9 mouse cellular contexts compared by ENCODE assay signal in genomic region chr13:31803166-31804093, GRCm38 (mm10). TPM values are rescaled to one million over a fixed set of nuclear protein-coding genes. Genes with fewer than 3 reads are reported as not detected.
DNase-seq lines count a peak whose midpoint lies in the region; ATAC-seq and TF ChIP-seq lines count a peak whose summit lies in the region.
"Had no signal": no experiment of that assay in that cellular context is flagged by ENCODE, and none has a peak within 500 bp of the region (broad histone marks: within the 10 kb centered on the region; RNA-seq: fewer than 3 reads in every experiment).

No protein-coding gene starts in this region.

- no peak for TF ChIP-seq CTCF in forebrain, postnatal 0 days (IDR thresholded peaks at IDR 0.05; ENCODE audit: low read depth)
- TF ChIP-seq CTCF in left cerebral cortex, adult 2 months (IDR thresholded peaks at IDR 0.05): no peak

- H3K27ac ChIP-seq in forebrain, postnatal 0 days (ENCODE audit: low read depth, low read length): no peak overlapping the region
- no peak overlapping the region for H3K27ac ChIP-seq in forebrain, embryonic 13.5 days
- H3K27ac ChIP-seq in left cerebral cortex, adult 2 months: peak overlapping the region; percentile 47
- no peak overlapping the region for H3K27ac ChIP-seq in hindbrain, embryonic 10.5 days
- no peak overlapping the region for H3K27ac ChIP-seq in neural tube, embryonic 12.5 days

- H3K4me2 ChIP-seq in forebrain, postnatal 0 days (ENCODE audit: low read depth): no peak overlapping the region
- H3K4me2 ChIP-seq in forebrain, embryonic 13.5 days: no peak overlapping the region
- peak overlapping the region; percentile 34 for H3K4me2 ChIP-seq in neural tube, embryonic 12.5 days (replicated peaks)

- no peak for ATAC-seq in forebrain, postnatal 0 days
- no peak for ATAC-seq in forebrain, embryonic 13.5 days
- no peak for ATAC-seq in neural tube, embryonic 12.5 days (ENCODE audit: low FRiP score, low read depth)

- DNase-seq in forebrain, postnatal 0 days: peak; percentile 46
- DNase-seq in left cerebral cortex, adult 2 months (ENCODE audit: extremely low spot score in 1 of 2, low spot score in 2 of 2): no peak
- no peak for DNase-seq in left cerebral cortex, postnatal 25 days (ENCODE audit: low spot score in 2 of 2)
- DNase-seq in hindbrain, embryonic 10.5 days (ENCODE audit: low spot score): peak; percentile 55
- no peak for DNase-seq in testis, postnatal 10 days (ENCODE audit: low spot score)
- DNase-seq in gastrocnemius, postnatal 4 days (ENCODE audit: low spot score in 2 of 2): no peak

- H3K9me3 ChIP-seq in forebrain, postnatal 0 days (ENCODE audit: low read length): no peaks in the 10 kb centered on the region
- H3K9me3 ChIP-seq in forebrain, embryonic 13.5 days (replicated peaks): no peaks in the 10 kb centered on the region
- no peaks in the 10 kb centered on the region for H3K9me3 ChIP-seq in hindbrain, embryonic 10.5 days
- H3K9me3 ChIP-seq in neural tube, embryonic 12.5 days: no peaks in the 10 kb centered on the region

- no peaks in the 10 kb centered on the region for H3K36me3 ChIP-seq in forebrain, postnatal 0 days (ENCODE audit: insufficient read depth)
- no peaks in the 10 kb centered on the region for H3K36me3 ChIP-seq in forebrain, embryonic 13.5 days (ENCODE audit: poor library complexity, severe bottlenecking)
- 0 out of 2 replicates have a peak, but pooled peaks cover 7% of the 10 kb centered on the region for H3K36me3 ChIP-seq in hindbrain, embryonic 10.5 days
- H3K36me3 ChIP-seq in neural tube, embryonic 12.5 days: no peaks in the 10 kb centered on the region

- peaks cover 2% of the 10 kb centered on the region; the same call in 1 of the 2 replicates for H3K4me1 ChIP-seq in forebrain, postnatal 0 days (ENCODE audit: insufficient read depth)
- peaks cover 44% of the 10 kb centered on the region for H3K4me1 ChIP-seq in forebrain, embryonic 13.5 days
- peaks cover 64% of the 10 kb centered on the region for H3K4me1 ChIP-seq in hindbrain, embryonic 10.5 days (replicated peaks)
- H3K4me1 ChIP-seq in neural tube, embryonic 12.5 days: peaks cover 39% of the 10 kb centered on the region

- H3K4me3 ChIP-seq in forebrain, postnatal 0 days (ENCODE audit: low read depth, low read length): no peak overlapping the region
- no peak overlapping the region for H3K4me3 ChIP-seq in forebrain, embryonic 13.5 days
- H3K4me3 ChIP-seq in left cerebral cortex, adult 2 months: no peak overlapping the region
- H3K4me3 ChIP-seq in hindbrain, embryonic 10.5 days: peak overlapping the region; percentile 21; the same call in 1 of the 2 replicates
- no peak overlapping the region for H3K4me3 ChIP-seq in neural tube, embryonic 12.5 days

- 1% methylated on average over 31 of the region's 31 CpGs for WGBS in forebrain, postnatal 0 days
- under 1% methylated on average over 31 of the region's 31 CpGs for WGBS in forebrain, embryonic 13.5 days
- under 1% methylated on average over 31 of the region's 31 CpGs for WGBS in hindbrain, embryonic 10.5 days
- under 1% methylated on average over 31 of the region's 31 CpGs for WGBS in neural tube, embryonic 12.5 days

- peaks cover 82% of the 10 kb centered on the region for H3K27me3 ChIP-seq in forebrain, postnatal 0 days (ENCODE audit: insufficient read depth, low read length)
- peaks cover 99% of the 10 kb centered on the region for H3K27me3 ChIP-seq in forebrain, embryonic 13.5 days
- peaks cover 100% of the 10 kb centered on the region for H3K27me3 ChIP-seq in hindbrain, embryonic 10.5 days (ENCODE audit: insufficient read depth, poor library complexity, severe bottlenecking)
- peaks cover 97% of the 10 kb centered on the region for H3K27me3 ChIP-seq in neural tube, embryonic 12.5 days (replicated peaks)

- intact Hi-C loops in left cerebral cortex, adult 2 months (cut with DNase I): loop anchor here (5.0 kb wide), 1 partner anchor 176 kb away; the partner anchor contains the start of gene Foxf2
- intact Hi-C loops in left cerebral cortex, postnatal 25 days (cut with DNase I): no loop called here

- H3K9ac ChIP-seq in forebrain, postnatal 0 days: no peak overlapping the region
- no peak overlapping the region for H3K9ac ChIP-seq in forebrain, embryonic 13.5 days
- no peak overlapping the region for H3K9ac ChIP-seq in neural tube, embryonic 12.5 days

RNA-seq across cellular contexts. Expression of gene Foxc1, which starts 3.0 kb away (rescaled TPM):
- 9.4 and 15.6 TPM in 2 replicates for total RNA-seq in forebrain, postnatal 0 days (2014; rRNA removed)
- polyA plus RNA-seq in forebrain, postnatal 0 days (2015; fragmentation: Nextera tagmentation; extraction: Ambion mirVana): 1.9 and 2.3 TPM in 2 replicates
- 0.65 and 1.1 TPM in 2 replicates for polyA plus RNA-seq in forebrain, embryonic 13.5 days (2015; fragmentation: Nextera tagmentation; extraction: Ambion mirVana)
- 1 to 10 TPM; 4.8 to 6.1 TPM for total RNA-seq in left cerebral cortex, adult 2 months (2021)
- total RNA-seq in left cerebral cortex, postnatal 25 days (2021): 1 to 10 TPM; 5.5 to 6.6 TPM
- polyA plus RNA-seq in hindbrain, embryonic 10.5 days (2016; fragmentation: Nextera tagmentation; extraction: Ambion mirVana): 2.9 and 3.7 TPM in 2 replicates
- polyA plus RNA-seq in neural tube, embryonic 12.5 days (2016; fragmentation: Nextera tagmentation; extraction: Ambion mirVana): 6.9 and 7.7 TPM in 2 replicates
- total RNA-seq in gastrocnemius, postnatal 4 days (2021): 1 to 10 TPM; 2.2 to 2.3 TPM
- total RNA-seq: hematopoietic stem cell, adult 5-6 weeks had no signal

Comparison
In these comparisons a context has a peak if more than half of its experiments do, and no peak if none do; other contexts are left out.
1. DNase-seq: peak in forebrain, postnatal 0 days (single experiment) and hindbrain, embryonic 10.5 days (single experiment); none in left cerebral cortex, adult 2 months (0 of 2), left cerebral cortex, postnatal 25 days (0 of 2), testis, postnatal 10 days (single experiment) and gastrocnemius, postnatal 4 days (0 of 2).